Mouse (Mus musculus): ENCODE data around the gene Ngfr. TPM values are rescaled to one million over a fixed set of nuclear protein-coding genes. Genes with fewer than 3 reads are reported as not detected.

The Ngfr gene
- polyA plus RNA-seq, 1 experiment from 2014 or later: 10.5 TPM

DNA sequence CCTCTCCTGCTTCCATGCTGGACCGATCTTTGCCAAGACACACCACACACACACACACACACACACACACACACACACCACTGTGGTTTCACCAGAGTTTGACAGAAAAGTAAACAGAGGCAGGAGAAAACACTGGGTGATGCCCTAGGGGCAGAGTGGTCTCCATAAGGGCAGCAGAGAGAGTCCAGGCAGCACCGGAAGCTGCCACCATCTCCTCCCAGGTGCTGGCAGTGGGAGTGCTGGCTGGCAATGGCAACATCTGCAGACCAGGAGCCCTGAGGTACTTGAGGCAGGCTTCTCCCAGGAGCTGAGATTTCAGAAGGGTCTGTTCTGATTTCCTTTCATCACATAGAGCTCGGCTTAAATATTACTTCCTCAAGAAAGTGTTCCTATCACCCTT lies 5.3 kb downstream of the Ngfr start:
- 71% methylated on average over 3 of the region's 3 CpGs for WGBS
- Histone ChIP-seq H3K4me3 (ENCODE audit: low read depth, low read length) (no peak overlapping the region), H3K27ac (ENCODE audit: low read depth, low read length) (no peak overlapping the region), H3K9ac (ENCODE audit: low read length) (no peak overlapping the region), H3K9me3 (ENCODE audit: control insufficient read depth, low read length) (no peaks in the 10 kb centered on the region), H3K4me2 (ENCODE audit: low read depth, low read length, severe bottlenecking) (no peak overlapping the region), H3K4me1 (replicated peaks; ENCODE audit: control insufficient read depth, insufficient read depth, low read length) (peaks cover 7% of the 10 kb centered on the region), H3K27me3 (ENCODE audit: control insufficient read depth, insufficient read depth, low read length) (peaks cover 83% of the 10 kb centered on the region), H3K36me3 (ENCODE audit: control insufficient read depth, insufficient read depth, low read length) (no peaks in the 10 kb centered on the region)
- ATAC-seq (replicated peaks; ENCODE audit: low FRiP score) (no peak), DNase-seq (ENCODE audit: low spot score) (peak; percentile 50)

DNA sequence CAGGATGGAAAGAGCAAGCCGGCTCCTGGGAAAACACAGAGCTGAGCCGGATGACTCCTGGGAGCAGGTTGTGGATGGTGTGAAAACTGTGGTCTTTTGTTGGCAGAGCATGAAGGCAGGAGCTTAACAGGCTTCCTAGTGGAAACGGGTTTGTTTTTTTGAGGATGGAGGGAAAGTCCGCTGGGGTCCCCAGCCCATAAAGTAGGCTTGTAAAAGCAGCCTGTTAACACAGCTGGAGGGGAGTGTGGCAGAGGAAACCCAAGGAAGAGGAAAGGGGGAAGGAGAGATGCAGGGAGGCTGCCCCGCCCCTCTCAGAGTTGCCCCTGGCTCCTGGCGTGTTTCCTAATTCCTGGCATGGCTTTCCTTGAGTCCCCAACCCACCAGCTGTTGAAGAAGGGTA lies 8.1 kb downstream of the Ngfr start:
- DNase-seq (ENCODE audit: low spot score) (no peak), ATAC-seq (replicated peaks; ENCODE audit: low FRiP score) (no peak)
- no peak overlapping the region for H3K4me3 ChIP-seq (ENCODE audit: low read depth, low read length)
- no peaks in the 10 kb centered on the region for H3K36me3 ChIP-seq (ENCODE audit: control insufficient read depth, insufficient read depth, low read length)
- no peak overlapping the region for H3K27ac ChIP-seq (ENCODE audit: low read depth, low read length)
- no peaks in the 10 kb centered on the region for H3K9me3 ChIP-seq (ENCODE audit: control insufficient read depth, low read length)
- H3K4me1 ChIP-seq (replicated peaks; ENCODE audit: control insufficient read depth, insufficient read depth, low read length): no peaks in the 10 kb centered on the region; the same call in 1 of the 2 replicates
- peaks cover 62% of the 10 kb centered on the region for H3K27me3 ChIP-seq (ENCODE audit: control insufficient read depth, insufficient read depth, low read length)
- 24% methylated on average over 6 of the region's 6 CpGs for WGBS
- H3K9ac ChIP-seq (ENCODE audit: low read length): no peak overlapping the region
- no peak overlapping the region for H3K4me2 ChIP-seq (ENCODE audit: low read depth, low read length, severe bottlenecking)

DNA sequence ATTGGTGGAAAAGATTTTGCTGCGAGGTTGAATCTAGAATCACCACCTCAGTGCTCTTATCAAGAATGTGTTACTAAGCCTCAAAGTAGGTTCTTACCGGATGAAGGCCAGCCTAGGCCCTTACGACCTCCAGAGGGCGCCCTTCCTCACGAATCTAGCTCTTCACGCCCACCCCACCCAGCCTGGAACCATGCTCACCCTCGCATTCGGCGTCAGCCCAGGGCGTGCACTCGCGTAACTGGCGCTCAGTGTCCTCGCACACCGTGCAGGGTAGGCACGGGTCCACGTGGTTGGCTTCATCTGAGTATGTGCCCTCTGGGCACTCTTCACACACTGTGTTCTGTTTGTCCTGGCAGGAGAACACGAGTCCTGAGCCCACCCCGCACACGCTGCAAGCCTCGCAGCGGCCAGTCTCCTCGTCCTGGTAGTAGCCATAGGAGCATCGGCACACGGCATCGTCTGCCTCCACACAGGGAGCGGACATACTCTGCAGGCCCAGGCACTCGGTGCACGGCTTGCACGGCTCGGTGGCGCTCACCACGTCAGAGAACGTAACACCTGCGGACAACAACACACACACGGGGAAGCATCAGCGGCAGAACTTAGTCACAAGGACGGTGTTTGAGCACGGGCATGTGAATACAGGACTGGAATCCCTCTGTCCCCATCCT lies 9.6 kb downstream of the Ngfr start:
- H3K27ac ChIP-seq (ENCODE audit: low read depth, low read length): no peak overlapping the region
- no peaks in the 10 kb centered on the region for H3K9me3 ChIP-seq (ENCODE audit: control insufficient read depth, low read length)
- peak overlapping the region; percentile 50 for H3K4me2 ChIP-seq (ENCODE audit: low read depth, low read length, severe bottlenecking)
- DNase-seq (ENCODE audit: low spot score) (peak; percentile 85), ATAC-seq (replicated peaks; ENCODE audit: low FRiP score) (peak; percentile 67; the same call in 1 of the 2 replicates)
- WGBS: 9% methylated on average over 39 of the region's 39 CpGs
- peaks cover 46% of the 10 kb centered on the region for H3K27me3 ChIP-seq (ENCODE audit: control insufficient read depth, insufficient read depth, low read length)
- no peaks in the 10 kb centered on the region; the same call in 1 of the 2 replicates for H3K4me1 ChIP-seq (replicated peaks; ENCODE audit: control insufficient read depth, insufficient read depth, low read length)
- H3K9ac ChIP-seq (ENCODE audit: low read length): 0 out of 2 replicates have a peak overlapping the region, but pooled peaks have one; percentile 23
- H3K4me3 ChIP-seq (ENCODE audit: low read depth, low read length): peak overlapping the region; percentile 22; the same call in 1 of the 2 replicates
- H3K36me3 ChIP-seq (ENCODE audit: control insufficient read depth, insufficient read depth, low read length): no peaks in the 10 kb centered on the region

- Histone ChIP-seq H3K4me1 (replicated peaks; ENCODE audit: control insufficient read depth, insufficient read depth, low read length) (peaks cover 4% of the 10 kb centered on the region; the same call in 1 of the 2 replicates), H3K9me3 (ENCODE audit: control insufficient read depth, low read length) (no peaks in the 10 kb centered on the region), H3K4me3 (ENCODE audit: low read depth, low read length) (no peak overlapping the region), H3K4me2 (ENCODE audit: low read depth, low read length, severe bottlenecking) (no peak overlapping the region), H3K9ac (ENCODE audit: low read length) (no peak overlapping the region), H3K27ac (ENCODE audit: low read depth, low read length) (no peak overlapping the region), H3K36me3 (ENCODE audit: control insufficient read depth, insufficient read depth, low read length) (no peaks in the 10 kb centered on the region), H3K27me3 (ENCODE audit: control insufficient read depth, insufficient read depth, low read length) (peaks cover 37% of the 10 kb centered on the region)
- ATAC-seq (replicated peaks; ENCODE audit: low FRiP score) (no peak), DNase-seq (ENCODE audit: low spot score) (no peak)
- 76% methylated on average over 8 of the region's 8 CpGs for WGBS
Observed at GRCm38 (mm10) chr11:95576299-95576698, 11.2 kb downstream of the Ngfr start.

GRCm38 (mm10) chr11:95575791-95576190 lies 11.7 kb downstream of the Ngfr start:
- H3K27me3 ChIP-seq (ENCODE audit: control insufficient read depth, insufficient read depth, low read length): peaks cover 35% of the 10 kb centered on the region

DNA sequence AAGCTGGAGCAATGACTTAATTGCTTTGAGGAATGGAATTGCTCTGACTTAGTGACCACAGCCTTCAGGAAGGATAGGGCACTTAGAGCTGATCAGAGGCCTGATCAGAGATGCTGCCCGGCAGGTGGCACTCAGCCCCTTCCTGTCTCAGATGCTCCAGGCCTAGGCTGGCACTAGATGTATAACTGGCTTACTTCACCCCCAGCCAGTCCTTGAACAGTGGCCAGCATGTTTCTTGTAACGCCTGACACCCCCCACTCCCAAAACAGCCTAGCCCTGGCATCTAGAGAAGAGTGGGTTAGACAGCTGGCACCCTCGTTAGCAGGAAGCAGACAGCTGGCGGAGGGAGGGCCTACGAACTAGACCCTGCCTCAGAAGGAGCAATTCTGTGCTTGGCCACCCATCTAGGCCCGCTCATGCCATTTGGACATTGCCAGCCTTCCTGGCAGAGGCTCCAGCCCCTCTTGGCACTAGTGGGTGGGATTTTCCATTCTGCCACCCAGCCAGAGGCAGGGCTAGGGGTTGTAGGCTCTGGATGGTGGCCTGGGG lies 12.7 kb downstream of the Ngfr start:
- Histone ChIP-seq H3K4me3 (ENCODE audit: low read depth, low read length) (no peak overlapping the region), H3K9ac (ENCODE audit: low read length) (no peak overlapping the region), H3K27ac (ENCODE audit: low read depth, low read length) (no peak overlapping the region), H3K27me3 (ENCODE audit: control insufficient read depth, insufficient read depth, low read length) (peaks cover 27% of the 10 kb centered on the region), H3K4me2 (ENCODE audit: low read depth, low read length, severe bottlenecking) (no peak overlapping the region), H3K36me3 (ENCODE audit: control insufficient read depth, insufficient read depth, low read length) (no peaks in the 10 kb centered on the region), H3K4me1 (replicated peaks; ENCODE audit: control insufficient read depth, insufficient read depth, low read length) (peaks cover 4% of the 10 kb centered on the region; the same call in 1 of the 2 replicates), H3K9me3 (ENCODE audit: control insufficient read depth, low read length) (no peaks in the 10 kb centered on the region)
- ATAC-seq (replicated peaks; ENCODE audit: low FRiP score): no peak
- WGBS: 75% methylated on average over 6 of the region's 6 CpGs
- DNase-seq (ENCODE audit: low spot score): no peak

More at GRCm38 (mm10) chr11:95575791-95576190, 11.7 kb downstream of the Ngfr start:
- no peak overlapping the region for H3K4me3 ChIP-seq (ENCODE audit: low read depth, low read length)
- no peak overlapping the region for H3K4me2 ChIP-seq (ENCODE audit: low read depth, low read length, severe bottlenecking)
- 69% methylated on average over 13 of the region's 13 CpGs for WGBS
- H3K9ac ChIP-seq (ENCODE audit: low read length): no peak overlapping the region
- DNase-seq (ENCODE audit: low spot score) (no peak), ATAC-seq (replicated peaks; ENCODE audit: low FRiP score) (no peak)
- peaks cover 4% of the 10 kb centered on the region; the same call in 1 of the 2 replicates for H3K4me1 ChIP-seq (replicated peaks; ENCODE audit: control insufficient read depth, insufficient read depth, low read length)
- H3K27ac ChIP-seq (ENCODE audit: low read depth, low read length): no peak overlapping the region
- no peaks in the 10 kb centered on the region for H3K36me3 ChIP-seq (ENCODE audit: control insufficient read depth, insufficient read depth, low read length)
- no peaks in the 10 kb centered on the region for H3K9me3 ChIP-seq (ENCODE audit: control insufficient read depth, low read length)

GRCm38 (mm10) chr11:95572227-95572626 lies 15.3 kb downstream of the Ngfr start:
- no peaks in the 10 kb centered on the region for H3K36me3 ChIP-seq (ENCODE audit: control insufficient read depth, insufficient read depth, low read length)
- no peak for DNase-seq (ENCODE audit: low spot score)
- no peak overlapping the region for H3K27ac ChIP-seq (ENCODE audit: low read depth, low read length)
- 72% methylated on average over 3 of the region's 3 CpGs for WGBS
- no peak overlapping the region for H3K4me2 ChIP-seq (ENCODE audit: low read depth, low read length, severe bottlenecking)
- H3K4me3 ChIP-seq (ENCODE audit: low read depth, low read length): no peak overlapping the region
- H3K4me1 ChIP-seq (replicated peaks; ENCODE audit: control insufficient read depth, insufficient read depth, low read length): peaks cover 4% of the 10 kb centered on the region; the same call in 1 of the 2 replicates
- no peak overlapping the region for H3K9ac ChIP-seq (ENCODE audit: low read length)
- peaks cover 4% of the 10 kb centered on the region; the same call in 1 of the 2 replicates for H3K27me3 ChIP-seq (ENCODE audit: control insufficient read depth, insufficient read depth, low read length)
- ATAC-seq (replicated peaks; ENCODE audit: low FRiP score): no peak
- H3K9me3 ChIP-seq (ENCODE audit: control insufficient read depth, low read length): no peaks in the 10 kb centered on the region

DNA sequence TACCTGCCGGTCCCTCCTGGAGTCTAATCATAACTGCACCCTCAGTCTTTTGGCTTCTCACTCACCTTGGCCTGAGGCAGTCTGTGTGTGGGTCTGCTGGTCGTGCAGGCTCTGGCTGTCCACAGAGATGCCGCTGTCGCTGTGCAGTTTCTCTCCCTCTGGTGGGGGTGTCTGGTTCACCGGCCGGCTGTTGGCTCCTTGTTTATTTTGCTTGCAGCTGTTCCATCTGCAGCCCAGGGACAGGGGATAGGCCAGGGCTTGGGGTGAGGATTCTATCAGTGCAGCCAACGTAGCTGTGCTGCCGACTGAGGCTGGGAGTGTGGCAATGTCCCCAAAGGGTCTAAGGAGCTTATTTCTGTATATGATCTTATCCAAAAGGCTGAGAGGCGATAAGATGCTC lies 15.8 kb downstream of the Ngfr start:
- Histone ChIP-seq H3K4me3 (ENCODE audit: low read depth, low read length) (no peak overlapping the region), H3K4me1 (replicated peaks; ENCODE audit: control insufficient read depth, insufficient read depth, low read length) (peaks cover 4% of the 10 kb centered on the region; the same call in 1 of the 2 replicates), H3K27ac (ENCODE audit: low read depth, low read length) (no peak overlapping the region), H3K27me3 (ENCODE audit: control insufficient read depth, insufficient read depth, low read length) (peaks cover 2% of the 10 kb centered on the region; the same call in 1 of the 2 replicates), H3K36me3 (ENCODE audit: control insufficient read depth, insufficient read depth, low read length) (no peaks in the 10 kb centered on the region), H3K9ac (ENCODE audit: low read length) (no peak overlapping the region), H3K9me3 (ENCODE audit: control insufficient read depth, low read length) (no peaks in the 10 kb centered on the region), H3K4me2 (ENCODE audit: low read depth, low read length, severe bottlenecking) (no peak overlapping the region)
- DNase-seq (ENCODE audit: low spot score) (peak; percentile 64), ATAC-seq (replicated peaks; ENCODE audit: low FRiP score) (no peak)
- 31% methylated on average over 9 of the region's 9 CpGs for WGBS

Measured in forebrain, embryonic 11.5 days (tissue).